Mouse (Mus musculus): Measurements from ENCODE around the gene Tmem135. TPM values are rescaled to one million over a fixed set of nuclear protein-coding genes. Genes with fewer than 3 reads are reported as not detected.

The Tmem135 gene
- polyA plus RNA-seq, 1 experiment, result 22.6 TPM

DNA sequence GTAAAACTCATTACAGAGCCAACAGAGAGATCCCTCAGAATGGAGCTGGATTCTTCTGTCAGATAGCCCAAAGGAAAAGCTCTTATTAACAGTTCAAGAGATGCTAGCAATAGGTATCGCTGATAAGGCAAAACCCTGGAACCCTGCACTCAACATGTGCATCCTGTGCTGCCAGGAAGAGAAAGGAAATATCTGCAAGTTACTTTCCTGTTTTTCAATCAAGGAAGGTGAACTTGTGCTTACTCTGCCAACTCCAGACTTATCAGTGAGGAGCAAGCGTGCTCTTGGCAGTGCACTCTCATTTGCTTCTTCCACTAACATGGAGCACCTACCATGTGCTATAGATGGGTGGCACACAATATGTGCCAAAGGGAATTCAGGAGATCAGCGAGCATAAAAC, 288.4 kb downstream of the Tmem135 start:
- Histone ChIP-seq H3K27ac (ENCODE audit: insufficient read depth, low read length) (no peak overlapping the region), H3K4me1 (ENCODE audit: control insufficient read depth, insufficient read depth, low read length) (no peaks in the 10 kb centered on the region; the same call in 1 of the 2 replicates), H3K4me3 (ENCODE audit: insufficient read depth, low read length) (no peak overlapping the region)
- TF ChIP-seq POLR2A (IDR thresholded peaks at IDR 0.05; ENCODE audit: low read depth, low read length) (no peak), CTCF (IDR thresholded peaks at IDR 0.05; ENCODE audit: borderline replicate concordance, insufficient read depth, low read length) (no peak)

DNA sequence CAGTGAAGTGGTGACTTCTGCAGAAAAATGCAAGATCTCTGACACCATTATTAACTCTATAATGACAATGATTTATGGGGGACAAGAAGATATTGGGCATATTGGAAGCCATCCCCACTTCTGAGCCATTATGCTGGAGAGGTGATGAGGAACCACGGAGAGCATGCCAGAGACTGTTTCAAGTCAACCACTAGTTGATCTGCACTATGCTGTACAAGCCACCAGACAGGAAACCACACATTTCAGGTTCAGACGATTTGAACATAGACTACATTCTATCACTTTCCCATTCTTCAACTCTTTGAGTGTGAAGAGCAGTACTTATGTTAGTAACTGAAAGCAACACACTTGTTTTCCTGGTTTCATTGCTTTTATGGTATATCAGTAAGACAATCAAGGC, 297.6 kb downstream of the Tmem135 start:
- TF ChIP-seq CTCF (IDR thresholded peaks at IDR 0.05; ENCODE audit: borderline replicate concordance, insufficient read depth, low read length) (no peak), POLR2A (IDR thresholded peaks at IDR 0.05; ENCODE audit: low read depth, low read length) (no peak)
- Histone ChIP-seq H3K4me3 (ENCODE audit: insufficient read depth, low read length) (no peak overlapping the region), H3K27ac (ENCODE audit: insufficient read depth, low read length) (no peak overlapping the region), H3K4me1 (ENCODE audit: control insufficient read depth, insufficient read depth, low read length) (no peaks in the 10 kb centered on the region)

DNA sequence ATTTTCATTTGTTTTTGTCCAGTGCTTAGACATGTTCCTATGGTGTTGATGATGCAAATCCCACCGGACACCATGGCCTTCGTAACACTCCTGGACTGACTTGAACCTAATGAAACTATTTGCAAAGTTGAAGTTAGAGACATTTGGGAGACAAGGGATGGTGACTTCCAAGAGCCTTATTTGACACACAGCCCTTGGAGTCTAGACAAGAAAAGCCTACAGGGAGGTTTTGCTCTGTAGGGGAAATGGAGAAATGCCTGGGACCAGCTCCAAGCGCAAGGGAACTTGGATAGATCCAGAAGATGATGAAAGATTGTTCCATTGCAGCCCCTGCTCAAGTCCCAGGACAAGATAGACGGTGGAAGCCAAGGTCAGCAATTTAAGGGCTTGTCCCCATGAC, 304.3 kb downstream of the Tmem135 start:
- no peaks in the 10 kb centered on the region for H3K4me1 ChIP-seq (ENCODE audit: control insufficient read depth, insufficient read depth, low read length)
- TF ChIP-seq POLR2A (IDR thresholded peaks at IDR 0.05; ENCODE audit: low read depth, low read length) (no peak), CTCF (IDR thresholded peaks at IDR 0.05; ENCODE audit: borderline replicate concordance, insufficient read depth, low read length) (no peak)
- no peak overlapping the region for H3K27ac ChIP-seq (ENCODE audit: insufficient read depth, low read length)
- no peak overlapping the region for H3K4me3 ChIP-seq (ENCODE audit: insufficient read depth, low read length)

Other genes starting within 250 kb of the Tmem135 start
- 5.1 and 9.5 TPM in 2 replicates for gene Fzd4, start 133 bp upstream of the Tmem135 start, polyA plus RNA-seq (2011; ENCODE audit: insufficient read length, low read depth, missing spikeins)
- 494 and 721 TPM in 2 replicates for gene Prss23, start 123.0 kb upstream of the Tmem135 start, polyA plus RNA-seq (2011; ENCODE audit: insufficient read length, low read depth, missing spikeins)
- gene Me3, start 228.2 kb upstream of the Tmem135 start, polyA plus RNA-seq (2011; ENCODE audit: insufficient read length, low read depth, missing spikeins), result 4.3 and 4.7 TPM in 2 replicates

Data from embryonic fibroblast, embryonic 13.5 days (primary cell).